Mouse (Mus musculus) spleen, embryonic (tissue): ENCODE data around the gene Eral1.

Experiments used
- CTCF ChIA-PET: fragments of 350-600 bp; sonication (Branson Sonifier 250); formaldehyde crosslinking; loops from one replicate; lab custom pipeline; 2022; lab: Charles Lee

The Eral1 gene

GRCm38 (mm10) chr11:78079961-78080921 lies at the start of gene Eral1:
Gene Eral1 (minus strand): TSS chr11:78080383.
- CTCF ChIA-PET: interaction anchor here (0.6 to 1.1 kb wide), 3 partner anchors 15 to 45 kb away, joined by 3 to 5 read pairs (median 4); partner anchors contain the start of gene Fam222b

GRCm38 (mm10) chr11:78129458-78129857 lies 49.3 kb upstream of the Eral1 start:
- CTCF ChIA-PET: no interaction called here

DNA sequence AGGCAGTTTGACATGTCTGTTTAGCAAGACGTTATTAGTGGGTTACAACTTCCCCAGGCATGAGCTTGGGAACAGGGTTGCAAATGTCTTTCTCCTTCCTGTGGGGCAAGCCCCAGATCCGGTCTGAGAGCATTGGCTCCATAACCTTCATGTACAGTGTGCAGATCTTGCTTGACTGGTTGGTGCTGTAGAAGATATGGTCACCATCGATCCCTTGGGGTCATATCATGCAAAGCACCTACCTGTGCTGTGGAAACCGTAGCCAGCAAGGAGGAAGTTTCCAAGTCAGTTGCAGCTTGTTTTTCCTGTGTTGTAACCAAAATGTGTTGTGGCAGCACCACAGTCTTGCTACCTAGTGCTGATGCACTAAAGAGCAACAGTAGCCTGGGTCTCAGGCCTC lies 46.6 kb upstream of the Eral1 start:
- CTCF ChIA-PET: no interaction called here

DNA sequence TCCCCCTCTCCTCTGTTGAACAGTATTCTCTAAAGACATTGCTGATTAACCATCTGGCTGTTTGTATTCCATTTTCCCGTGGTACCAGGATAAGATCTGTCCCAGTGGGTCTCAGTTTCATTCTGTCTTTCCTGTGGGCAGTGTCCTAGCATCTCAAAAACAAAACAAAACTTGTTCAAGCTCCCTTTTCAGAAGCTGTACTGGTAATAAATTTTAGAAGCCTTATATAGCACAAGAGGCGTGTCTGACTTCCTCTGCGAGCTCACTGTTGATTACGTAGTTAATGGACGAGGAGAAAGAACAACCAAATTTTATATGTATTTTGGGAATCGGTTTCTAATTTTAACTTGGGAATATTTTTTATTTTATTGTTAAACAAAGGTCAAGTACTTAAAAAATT lies 45.5 kb upstream of the Eral1 start:
- CTCF ChIA-PET: interaction anchor here (0.6 to 1.7 kb wide), 2 partner anchors 45 to 65 kb away, joined by 5 to 6 read pairs; partner anchors contain the start of gene Eral1

GRCm38 (mm10) chr11:78123782-78124181 lies 43.6 kb upstream of the Eral1 start:
- CTCF ChIA-PET: no interaction called here

GRCm38 (mm10) chr11:78122815-78123214 lies 42.6 kb upstream of the Eral1 start:
- CTCF ChIA-PET: interaction anchor here (0.6 to 0.7 kb wide), 2 partner anchors 15 to 17 kb away, joined by 3 read pairs; no protein-coding TSS in a partner anchor

DNA sequence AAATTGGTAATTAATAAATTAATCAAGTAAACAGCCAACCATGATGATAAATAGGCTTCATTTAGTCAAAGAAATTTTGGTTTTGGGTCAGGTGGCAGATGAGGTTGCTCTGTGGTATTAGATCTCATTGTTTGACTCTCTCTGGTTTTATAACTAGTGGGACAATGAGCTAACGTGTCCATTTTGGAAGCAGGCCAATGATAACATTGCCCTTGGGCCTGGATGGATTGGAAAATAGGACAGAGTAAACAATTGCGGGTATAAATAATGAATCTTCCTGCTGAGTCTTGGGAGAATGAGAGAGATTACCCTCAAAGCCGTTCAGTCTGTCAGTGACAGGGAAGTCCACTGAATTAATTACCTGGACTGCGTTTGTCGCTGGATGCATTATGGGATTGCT lies 41.0 kb upstream of the Eral1 start:
- CTCF ChIA-PET: no interaction called here

GRCm38 (mm10) chr11:78119898-78120297 lies 39.7 kb upstream of the Eral1 start:
- CTCF ChIA-PET: interaction anchor here (0.7 kb wide), 1 partner anchor 71 kb away, joined by 3 read pairs; no protein-coding TSS in a partner anchor

- CTCF ChIA-PET: no interaction called here
Measured at GRCm38 (mm10) chr11:78118467-78118866, 38.3 kb upstream of the Eral1 start.

- CTCF ChIA-PET: no interaction called here
Measured at GRCm38 (mm10) chr11:78116146-78116410, 35.9 kb upstream of the Eral1 start.

DNA sequence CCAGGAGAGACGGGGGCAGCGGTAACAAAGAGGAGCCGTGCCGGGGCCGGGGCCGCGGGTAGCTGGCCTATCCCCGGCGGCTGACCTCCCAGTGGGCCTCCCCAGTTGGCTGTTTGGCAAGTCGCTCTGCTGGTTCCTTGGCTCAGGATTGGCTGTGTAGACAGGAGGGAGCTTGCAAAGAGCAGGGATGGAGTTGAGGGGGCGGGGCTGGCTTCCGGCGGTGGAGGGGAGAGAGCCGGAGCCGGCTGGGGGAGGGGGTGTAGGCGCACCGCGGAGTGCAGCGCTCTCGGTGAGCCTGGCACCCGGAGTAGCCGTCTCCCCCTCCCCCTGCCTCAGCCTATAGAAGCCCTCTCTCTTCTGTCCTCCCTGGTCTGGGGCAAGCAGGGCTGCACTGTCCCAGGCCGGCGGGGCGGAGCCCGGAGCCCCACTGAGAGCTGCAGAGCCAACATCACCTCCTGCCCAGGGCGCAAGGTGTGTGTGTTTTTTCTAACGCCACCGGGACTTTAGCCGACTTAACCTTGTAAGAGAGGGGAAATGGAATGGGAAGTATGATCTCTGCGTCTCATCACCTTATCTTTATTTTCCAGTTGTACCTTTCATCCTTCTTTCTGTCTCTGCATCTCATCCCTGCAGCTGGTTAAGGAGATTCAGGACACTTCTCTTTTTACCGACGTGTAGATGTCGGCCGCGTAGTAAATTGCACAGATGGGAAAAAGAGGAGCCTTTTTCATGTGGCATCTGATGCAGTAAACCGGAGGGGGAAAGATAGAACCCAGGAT lies 35.4 kb upstream of the Eral1 start:
- CTCF ChIA-PET: no interaction called here

- CTCF ChIA-PET: no interaction called here
Measured at GRCm38 (mm10) chr11:78114676-78115366, 34.6 kb upstream of the Eral1 start.

DNA sequence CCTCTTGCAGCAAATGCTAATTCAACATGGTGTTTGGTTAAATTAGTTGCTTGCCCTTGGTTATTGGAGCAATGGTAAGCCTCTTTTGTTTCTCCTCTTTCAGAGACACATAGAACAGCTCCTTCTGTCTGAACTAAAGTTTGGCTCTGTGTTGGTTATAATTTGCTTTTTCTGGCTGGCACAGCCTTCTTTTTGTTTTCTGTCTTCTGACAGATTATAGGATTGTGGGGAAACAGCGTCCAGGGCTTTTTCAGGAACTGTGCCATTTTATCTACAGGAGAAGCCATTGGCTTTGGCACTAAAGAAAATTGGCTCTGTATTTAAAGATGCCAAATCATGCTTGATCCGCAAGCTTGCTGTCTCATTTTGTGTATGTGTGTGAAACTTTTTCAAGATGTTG lies 33.4 kb upstream of the Eral1 start:
- CTCF ChIA-PET: interaction anchor here (0.6 kb wide), 1 partner anchor 33 kb away, joined by 4 read pairs; no protein-coding TSS in a partner anchor

GRCm38 (mm10) chr11:78104501-78104900 lies 24.3 kb upstream of the Eral1 start:
- CTCF ChIA-PET: no interaction called here

GRCm38 (mm10) chr11:78102958-78103747 lies 23.0 kb upstream of the Eral1 start:
- CTCF ChIA-PET: no interaction called here

DNA sequence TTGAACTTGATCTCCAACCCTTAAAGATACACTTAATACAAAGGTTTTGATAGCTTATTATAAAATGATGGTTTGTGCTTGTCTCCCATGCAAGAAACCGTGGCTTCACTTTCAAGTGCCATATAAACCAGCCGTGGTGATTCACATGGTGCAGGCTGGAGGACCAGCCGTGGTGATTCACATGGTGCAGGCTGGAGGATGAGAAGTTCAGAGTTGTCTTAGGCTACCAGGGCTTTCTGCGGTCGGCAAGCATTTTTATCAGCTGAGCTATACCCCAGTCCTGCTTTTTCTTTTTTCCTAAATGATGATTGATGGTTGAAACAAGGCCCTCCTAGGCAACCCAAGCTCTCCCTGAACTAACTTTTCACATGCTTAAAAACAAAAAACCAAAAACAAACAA lies 22.0 kb upstream of the Eral1 start:
- CTCF ChIA-PET: interaction anchor here (0.6 kb wide), 1 partner anchor 15 kb away, joined by 3 read pairs; no protein-coding TSS in a partner anchor

GRCm38 (mm10) chr11:78100746-78101145 lies 20.6 kb upstream of the Eral1 start:
- CTCF ChIA-PET: no interaction called here

GRCm38 (mm10) chr11:78097077-78097476 lies 16.9 kb upstream of the Eral1 start:
- CTCF ChIA-PET: no interaction called here

DNA sequence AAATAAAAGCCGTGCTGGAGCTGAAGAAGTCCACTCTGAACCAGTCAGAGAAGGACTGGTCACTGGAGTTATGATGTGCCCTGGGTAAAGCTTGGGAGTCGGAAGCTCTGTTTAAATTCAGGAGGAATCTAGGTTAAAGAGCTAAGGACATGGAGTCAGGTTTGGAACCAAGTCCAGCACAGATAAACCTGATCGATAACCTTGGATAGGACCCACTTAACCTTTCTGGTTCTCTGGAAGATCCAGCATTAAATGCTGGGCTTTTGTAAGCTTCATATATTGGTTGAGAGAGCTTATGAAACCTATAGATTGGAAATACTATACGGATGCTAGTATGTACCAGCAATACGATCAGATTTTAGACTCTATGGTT lies 14.9 kb upstream of the Eral1 start:
- CTCF ChIA-PET: interaction anchor here (0.7 to 0.9 kb wide), 2 partner anchors 14 to 323 kb away, joined by 3 read pairs; no protein-coding TSS in a partner anchor

DNA sequence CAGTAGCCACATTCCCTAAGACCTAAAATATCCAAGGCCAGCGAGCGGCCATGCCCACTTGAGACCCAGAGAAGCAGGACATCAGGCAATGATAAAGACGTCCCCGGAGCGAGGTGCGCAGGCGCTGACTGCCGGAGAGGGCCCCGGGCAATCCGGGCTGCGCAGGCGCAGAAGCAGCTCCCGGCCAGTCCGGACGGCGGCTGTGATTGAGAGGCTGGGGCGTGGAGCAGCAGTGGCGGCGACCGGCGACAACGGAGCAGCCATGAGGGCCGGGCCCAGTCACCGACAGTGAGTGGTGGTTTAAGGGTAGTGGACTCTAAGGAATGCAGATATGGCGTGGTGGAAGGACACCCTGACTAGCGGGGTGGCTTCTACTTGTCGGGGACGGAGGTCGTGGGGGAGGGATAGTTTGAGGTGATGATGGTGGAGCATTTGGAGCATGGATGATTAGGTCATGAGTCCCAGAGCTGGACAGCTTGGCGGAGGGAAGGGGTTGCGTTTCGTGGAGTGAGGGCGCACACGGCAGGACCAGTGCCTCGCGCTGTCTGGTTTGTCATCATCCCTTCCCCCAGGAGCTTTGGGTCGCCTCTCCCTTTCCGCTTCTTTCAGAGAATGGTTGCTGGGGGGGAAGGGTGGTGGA lies 14.4 kb upstream of the Eral1 start, which contains the start of gene Fam222b:
Gene Fam222b, plus strand, starts transcription at position 157 of the 640 bp plus-strand sequence.
- CTCF ChIA-PET: interaction anchor here (0.7 to 0.9 kb wide), 2 partner anchors 14 to 322 kb away, joined by 3 read pairs; no protein-coding TSS in a partner anchor
